Mouse (Mus musculus) forebrain, embryonic 15.5 days (tissue): ENCODE results near the gene Ifna7. TPM values are rescaled to one million over a fixed set of nuclear protein-coding genes. Genes with fewer than 3 reads are reported as not detected.
A peak's percentile ranks its signal among the peaks of the same experiment; 100 is the strongest.

Source experiments
- ATAC-seq: fragments of 200-750 bp; cut with Nextera tagmentation; replicated peaks from 2 replicates; pipeline ENCODE4 v1.8.0; 2017; ENCODE audit warnings: mild to moderate bottlenecking, moderate TSS enrichment, moderate library complexity
- H3K27ac ChIP-seq: fragments of 300-500 bp; sonication (generic); replicated peaks from 2 replicates; pipeline ENCODE4 v1.5.1; 2015; ENCODE audit warnings: mild to moderate bottlenecking, inconsistent platforms
- H3K27me3 ChIP-seq: fragments of 300-500 bp; sonication (generic); 2 replicates; pipeline ENCODE4 v1.6.1; 2015; ENCODE audit warnings: inconsistent platforms
- H3K36me3 ChIP-seq: fragments of 300-500 bp; sonication (generic); 2 replicates; pipeline ENCODE4 v1.6.1; 2015; ENCODE audit warnings: mild to moderate bottlenecking, inconsistent platforms
- H3K4me1 ChIP-seq: fragments of 300-500 bp; sonication (generic); 2 replicates; pipeline ENCODE4 v1.6.1; 2015; ENCODE audit warnings: inconsistent platforms
- H3K4me2 ChIP-seq: fragments of 300-500 bp; sonication (generic); replicated peaks from 2 replicates; pipeline ENCODE4 v1.6.1; 2015; ENCODE audit warnings: mild to moderate bottlenecking, inconsistent platforms
- H3K4me3 ChIP-seq: fragments of 300-500 bp; sonication (generic); 2 replicates; pipeline ENCODE4 v1.5.1; 2015; ENCODE audit warnings: mild to moderate bottlenecking, inconsistent platforms
- H3K9ac ChIP-seq: fragments of 300-500 bp; sonication (generic); replicated peaks from 2 replicates; pipeline ENCODE4 v1.6.1; 2015; ENCODE audit warnings: mild to moderate bottlenecking, inconsistent platforms
- H3K9me3 ChIP-seq: fragments of 300-500 bp; sonication (generic); 2 replicates; pipeline ENCODE4 v1.6.1; 2016; ENCODE audit warnings: inconsistent platforms
- WGBS: fragments of 180-500 bp; shearing (Covaris S2); methylation state at CpG from one replicate; pipeline ENCODE4 v1.1.7; 2015; ENCODE audit warnings: mixed read lengths; 5-methylcytosine and 5-hydroxymethylcytosine counted together
- polyA plus RNA-seq: library from polyadenylated mRNA; unstranded; fragments of >200 nt; fragmentation: Nextera tagmentation; extraction: Ambion mirVana; gene quantifications from 2 replicates; pipeline ENCODE4 v1.2.1, GENCODE M21; 2015

Gene Ifna7
- polyA plus RNA-seq, 1 experiment from 2014 or later: not detected

GRCm38 (mm10) chr4:88849698-88850097 lies 33.7 kb downstream of the Ifna7 start, which contains the start of gene Ifna1:
Ifna1 (plus strand) TSS chr4:88850087.
- H3K4me1 ChIP-seq: no peaks in the 10 kb centered on the region
- H3K4me2 ChIP-seq: no peak within 1 kb of the TSS
- no peaks in the 10 kb centered on the region for H3K36me3 ChIP-seq
- H3K27ac ChIP-seq: no peak within 1 kb of the TSS
- H3K9ac ChIP-seq: no peak within 1 kb of the TSS
- H3K27me3 ChIP-seq: no peaks in the 10 kb centered on the region
- no peak for ATAC-seq
- H3K4me3 ChIP-seq: no peak within 1 kb of the TSS
- 27% methylated on average over 1 of the region's 1 CpGs for WGBS
- H3K9me3 ChIP-seq: no peaks in the 10 kb centered on the region

- H3K9me3 ChIP-seq: no peaks in the 10 kb centered on the region
- ATAC-seq: peak; percentile 63; the same call in 1 of the 2 replicates
- no peak overlapping the region for H3K27ac ChIP-seq
- H3K4me2 ChIP-seq: no peak overlapping the region
- no peak overlapping the region for H3K9ac ChIP-seq
- H3K4me1 ChIP-seq: no peaks in the 10 kb centered on the region
- no peak overlapping the region for H3K4me3 ChIP-seq
- no peaks in the 10 kb centered on the region for H3K27me3 ChIP-seq
- H3K36me3 ChIP-seq: no peaks in the 10 kb centered on the region
- WGBS: 10% methylated on average over 4 of the region's 4 CpGs
Measured at GRCm38 (mm10) chr4:88851026-88851763, 35.2 kb downstream of the Ifna7 start.

- Histone ChIP-seq H3K9ac (no peak overlapping the region), H3K4me3 (no peak overlapping the region), H3K27me3 (no peaks in the 10 kb centered on the region), H3K4me1 (no peaks in the 10 kb centered on the region), H3K36me3 (no peaks in the 10 kb centered on the region), H3K9me3 (no peaks in the 10 kb centered on the region), H3K4me2 (no peak overlapping the region), H3K27ac (no peak overlapping the region)
- no peak for ATAC-seq
Measured at GRCm38 (mm10) chr4:88859214-88859613, 43.2 kb downstream of the Ifna7 start.

GRCm38 (mm10) chr4:88863309-88863708 lies 47.3 kb downstream of the Ifna7 start:
- Histone ChIP-seq H3K27me3 (0 out of 2 replicates have a peak, but pooled peaks cover 6% of the 10 kb centered on the region), H3K4me3 (no peak overlapping the region), H3K9ac (no peak overlapping the region), H3K9me3 (no peaks in the 10 kb centered on the region), H3K27ac (no peak overlapping the region), H3K4me2 (no peak overlapping the region), H3K4me1 (peaks cover 7% of the 10 kb centered on the region; the same call in 1 of the 2 replicates), H3K36me3 (no peaks in the 10 kb centered on the region)
- ATAC-seq: no peak
- WGBS: 2% methylated on average over 7 of the region's 7 CpGs

GRCm38 (mm10) chr4:88864599-88864998 lies 48.6 kb downstream of the Ifna7 start:
- Histone ChIP-seq H3K9me3 (no peaks in the 10 kb centered on the region), H3K4me2 (no peak overlapping the region), H3K36me3 (no peaks in the 10 kb centered on the region), H3K4me3 (no peak overlapping the region), H3K27me3 (0 out of 2 replicates have a peak, but pooled peaks cover 6% of the 10 kb centered on the region), H3K27ac (no peak overlapping the region), H3K4me1 (peaks cover 12% of the 10 kb centered on the region; the same call in 1 of the 2 replicates), H3K9ac (no peak overlapping the region)
- ATAC-seq: no peak
- 79% methylated on average over 9 of the region's 9 CpGs for WGBS

GRCm38 (mm10) chr4:88865011-88865569 lies 49.1 kb downstream of the Ifna7 start:
- WGBS: 67% methylated on average over 6 of the region's 6 CpGs
- no peak overlapping the region for H3K27ac ChIP-seq
- no peaks in the 10 kb centered on the region for H3K36me3 ChIP-seq
- peaks cover 12% of the 10 kb centered on the region; the same call in 1 of the 2 replicates for H3K4me1 ChIP-seq
- H3K27me3 ChIP-seq: 0 out of 2 replicates have a peak, but pooled peaks cover 6% of the 10 kb centered on the region
- H3K9ac ChIP-seq: no peak overlapping the region
- H3K4me3 ChIP-seq: no peak overlapping the region
- no peak for ATAC-seq
- no peak overlapping the region for H3K4me2 ChIP-seq
- H3K9me3 ChIP-seq: no peaks in the 10 kb centered on the region

Other genes with a start within 250 kb of the Ifna7 start
- gene Ifna14, start 244.4 kb upstream of the Ifna7 start, polyA plus RNA-seq: not detected in 2 replicates
- not detected in 2 replicates for gene Ifna9, start 223.8 kb upstream of the Ifna7 start, polyA plus RNA-seq
- not detected in 2 replicates for gene Ifna12, start 212.9 kb upstream of the Ifna7 start, polyA plus RNA-seq
- gene C87499, start 181.8 kb upstream of the Ifna7 start, polyA plus RNA-seq: not detected in 2 replicates
- gene Ifna13, start 171.8 kb upstream of the Ifna7 start, polyA plus RNA-seq: not detected in 2 replicates
- gene Ifna16, start 139.3 kb upstream of the Ifna7 start, polyA plus RNA-seq: not detected in 2 replicates
- not detected in 2 replicates for gene Ifna2, start 132.3 kb upstream of the Ifna7 start, polyA plus RNA-seq
- not detected in 2 replicates for gene Ifnab, start 124.9 kb upstream of the Ifna7 start, polyA plus RNA-seq
- gene Gm26566, start 94.4 kb upstream of the Ifna7 start, polyA plus RNA-seq: 1.6 and 2.3 TPM in 2 replicates
- gene Klhl9, start 93.8 kb upstream of the Ifna7 start, polyA plus RNA-seq: 117 and 128 TPM in 2 replicates
- not detected in 2 replicates for gene Gm13271, start 61.4 kb upstream of the Ifna7 start, polyA plus RNA-seq
- 0.14 TPM in 1 of 2 replicates, not detected in the other for gene Gm13283, start 56.1 kb upstream of the Ifna7 start, polyA plus RNA-seq
- gene Gm13290, start 42.4 kb upstream of the Ifna7 start, polyA plus RNA-seq: not detected in 2 replicates
- not detected in 2 replicates for gene Gm13289, start 39.3 kb upstream of the Ifna7 start, polyA plus RNA-seq
- gene Gm13272, start 36.4 kb upstream of the Ifna7 start, polyA plus RNA-seq: not detected in 2 replicates
- 0.20 TPM in 1 of 2 replicates, not detected in the other for gene Ifnz, start 34.1 kb upstream of the Ifna7 start, polyA plus RNA-seq
- gene Gm13276, start 30.5 kb upstream of the Ifna7 start, polyA plus RNA-seq: not detected in 2 replicates
- not detected in 2 replicates for gene Gm13277, start 27.6 kb upstream of the Ifna7 start, polyA plus RNA-seq
- not detected in 2 replicates for gene Gm13278, start 24.7 kb upstream of the Ifna7 start, polyA plus RNA-seq
- gene Gm13275, start 21.7 kb upstream of the Ifna7 start, polyA plus RNA-seq: not detected in 2 replicates
- gene Gm13279, start 18.8 kb upstream of the Ifna7 start, polyA plus RNA-seq: not detected in 2 replicates
- not detected in 2 replicates for gene Gm13285, start 16.6 kb upstream of the Ifna7 start, polyA plus RNA-seq
- gene Gm13287, start 13.0 kb upstream of the Ifna7 start, polyA plus RNA-seq: not detected in 2 replicates
- gene Gm13288, start 10.7 kb upstream of the Ifna7 start, polyA plus RNA-seq: not detected in 2 replicates
- gene Ifna11, start 3.7 kb downstream of the Ifna7 start, polyA plus RNA-seq: not detected in 2 replicates
- gene Ifna6, start 11.2 kb downstream of the Ifna7 start, polyA plus RNA-seq: not detected in 2 replicates
- not detected in 2 replicates for gene Ifna5, start 19.3 kb downstream of the Ifna7 start, polyA plus RNA-seq
- not detected in 2 replicates for gene Ifna4, start 25.6 kb downstream of the Ifna7 start, polyA plus RNA-seq
- not detected in 2 replicates for gene Ifna1, start 33.9 kb downstream of the Ifna7 start, polyA plus RNA-seq
- not detected in 2 replicates for gene Ifne, start 64.0 kb downstream of the Ifna7 start, polyA plus RNA-seq